Mouse (Mus musculus) neural tube, embryonic 10.5 days (tissue): ENCODE measurements around the gene Gm21693.
"Not testable (repeated sequence)": the region's sequence is repeated elsewhere in the genome, so short reads cannot be mapped to it uniquely, and the experiment has no call there.

Source experiments
- DNase-seq: peaks from one replicate; pipeline ENCODE4 v3.0.0-alpha.2; 2017; ENCODE audit warnings: low spot score; ENCODE audit errors: extremely low spot score

The Gm21693 gene

DNA sequence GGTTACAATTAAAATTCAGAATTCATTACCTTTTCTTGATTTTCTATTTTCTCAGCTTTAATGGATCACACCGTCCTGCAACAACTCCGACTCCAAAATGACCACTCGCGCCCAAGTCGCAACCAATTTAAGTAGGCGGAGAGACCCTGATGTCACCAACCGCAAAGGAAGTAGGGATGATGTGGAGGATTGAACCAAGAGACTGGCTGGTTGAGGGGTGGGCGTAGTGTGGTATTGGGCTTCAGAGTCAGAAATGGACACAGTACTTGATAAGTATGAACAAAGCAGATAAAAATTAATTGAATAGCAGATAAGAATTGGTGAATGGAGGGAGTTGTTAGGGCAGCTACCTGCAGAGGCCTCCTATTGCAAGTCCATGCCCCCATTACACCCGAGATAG is at the start of gene Gm21693:
TSS of gene Gm21693 (minus strand) at position 101 of the 400 bp plus-strand sequence.
- not testable (repeated sequence) for DNase-seq

DNA sequence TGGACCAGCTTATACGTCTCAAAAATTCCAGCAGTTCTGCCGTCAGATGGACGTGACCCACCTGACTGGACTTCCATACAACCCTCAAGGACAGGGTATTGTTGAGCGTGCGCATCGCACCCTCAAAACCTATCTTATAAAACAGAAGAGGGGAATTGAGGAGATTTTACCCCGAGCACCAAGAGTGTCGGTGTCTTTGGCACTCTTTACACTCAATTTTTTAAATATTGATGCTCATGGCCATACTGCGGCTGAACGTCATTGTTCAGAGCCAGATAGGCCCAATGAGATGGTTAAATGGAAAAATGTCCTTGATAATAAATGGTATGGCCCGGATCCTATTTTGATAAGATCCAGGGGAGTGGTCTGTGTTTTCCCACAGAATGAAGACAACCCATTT is 4.5 kb downstream of the Gm21693 start:
- not testable (repeated sequence) for DNase-seq

GRCm38 (mm10) chrY:3306349-3306748 is 38.8 kb downstream of the Gm21693 start, which contains the start of gene Gm21677:
Gm21677 (minus strand) TSS chrY:3306449.
- DNase-seq, result not testable (repeated sequence)
